Mouse (Mus musculus): ENCODE results near the gene Has1. TPM values are rescaled to one million over a fixed set of nuclear protein-coding genes. Genes with fewer than 3 reads are reported as not detected.
A peak's percentile ranks its signal among the peaks of the same experiment; 100 is the strongest.

Has1 gene
- total and polyA plus RNA-seq, 2 experiments = not detected

GRCm38 (mm10) chr17:17826751-17827657, 28.0 kb downstream of the Has1 start, which contains the start of gene Spaca6:
Spaca6 (plus strand) TSS chr17:17827158.
- H3K4me3 ChIP-seq (ENCODE audit: insufficient read depth, low read depth, low read length) = peak within 1 kb of the TSS; percentile 93
- peak; percentile 78 for TF ChIP-seq POLR2A (IDR thresholded peaks at IDR 0.05; ENCODE audit: extremely low read depth, insufficient read depth, low read length)
- no peak for TF ChIP-seq CTCF (IDR thresholded peaks at IDR 0.05; ENCODE audit: low read depth, low read length)
- H3K9ac ChIP-seq (ENCODE audit: low read depth, low read length) = peak within 1 kb of the TSS; percentile 81
- H3K36me3 ChIP-seq (ENCODE audit: control insufficient read depth, insufficient read depth, low read length) = no peaks in the 10 kb centered on the region
- no peaks in the 10 kb centered on the region; the same call in 1 of the 2 replicates for H3K27me3 ChIP-seq (ENCODE audit: control insufficient read depth, insufficient read depth, low read length)
- H3K79me2 ChIP-seq (ENCODE audit: control insufficient read depth, insufficient read depth, low read length) = no peaks in the 10 kb centered on the region
- under 1% methylated on average over 41 of the region's 42 CpGs for WGBS
- H3K27ac ChIP-seq (replicated peaks; ENCODE audit: insufficient read depth, low read depth, low read length) = peak within 1 kb of the TSS; percentile 60
- peak; percentile 53 for DNase-seq (ENCODE audit: extremely low read depth, low read depth, low spot score)
- peaks cover 5% of the 10 kb centered on the region; the same call in 1 of the 2 replicates for H3K4me1 ChIP-seq (ENCODE audit: control insufficient read depth, insufficient read depth, low read length)

GRCm38 (mm10) chr17:17825921-17826591, 28.9 kb downstream of the Has1 start:
- WGBS = 5% methylated on average over 20 of the region's 22 CpGs
- Histone ChIP-seq H3K4me3 (ENCODE audit: insufficient read depth, low read depth, low read length) (peak overlapping the region; percentile 93), H3K9ac (ENCODE audit: low read depth, low read length) (peak overlapping the region; percentile 81), H3K36me3 (ENCODE audit: control insufficient read depth, insufficient read depth, low read length) (no peaks in the 10 kb centered on the region), H3K27ac (replicated peaks; ENCODE audit: insufficient read depth, low read depth, low read length) (peak overlapping the region; percentile 57; the same call in 1 of the 2 replicates), H3K27me3 (ENCODE audit: control insufficient read depth, insufficient read depth, low read length) (no peaks in the 10 kb centered on the region; the same call in 1 of the 2 replicates), H3K4me1 (ENCODE audit: control insufficient read depth, insufficient read depth, low read length) (peaks cover 5% of the 10 kb centered on the region; the same call in 1 of the 2 replicates), H3K79me2 (ENCODE audit: control insufficient read depth, insufficient read depth, low read length) (no peaks in the 10 kb centered on the region)
- DNase-seq (ENCODE audit: extremely low read depth, low read depth, low spot score) = peak; percentile 10
- no peak for TF ChIP-seq POLR2A (IDR thresholded peaks at IDR 0.05; ENCODE audit: extremely low read depth, insufficient read depth, low read length)
- no peak for TF ChIP-seq CTCF (IDR thresholded peaks at IDR 0.05; ENCODE audit: low read depth, low read length)

GRCm38 (mm10) chr17:17823612-17824336, 31.2 kb downstream of the Has1 start:
- Histone ChIP-seq H3K79me2 (ENCODE audit: control insufficient read depth, insufficient read depth, low read length) (no peaks in the 10 kb centered on the region), H3K27ac (replicated peaks; ENCODE audit: insufficient read depth, low read depth, low read length) (no peak overlapping the region), H3K9ac (ENCODE audit: low read depth, low read length) (no peak overlapping the region), H3K27me3 (ENCODE audit: control insufficient read depth, insufficient read depth, low read length) (no peaks in the 10 kb centered on the region; the same call in 1 of the 2 replicates), H3K4me1 (ENCODE audit: control insufficient read depth, insufficient read depth, low read length) (peaks cover 5% of the 10 kb centered on the region; the same call in 1 of the 2 replicates), H3K4me3 (ENCODE audit: insufficient read depth, low read depth, low read length) (no peak overlapping the region), H3K36me3 (ENCODE audit: control insufficient read depth, insufficient read depth, low read length) (no peaks in the 10 kb centered on the region)
- 90% methylated on average over 6 of the region's 6 CpGs for WGBS
- no peak for DNase-seq (ENCODE audit: extremely low read depth, low read depth, low spot score)
- no peak for TF ChIP-seq POLR2A (IDR thresholded peaks at IDR 0.05; ENCODE audit: extremely low read depth, insufficient read depth, low read length)
- TF ChIP-seq CTCF (IDR thresholded peaks at IDR 0.05; ENCODE audit: low read depth, low read length) = no peak

- Histone ChIP-seq H3K4me3 (ENCODE audit: insufficient read depth, low read depth, low read length) (no peak overlapping the region), H3K9ac (ENCODE audit: low read depth, low read length) (no peak overlapping the region), H3K36me3 (ENCODE audit: control insufficient read depth, insufficient read depth, low read length) (no peaks in the 10 kb centered on the region), H3K27me3 (ENCODE audit: control insufficient read depth, insufficient read depth, low read length) (no peaks in the 10 kb centered on the region), H3K4me1 (ENCODE audit: control insufficient read depth, insufficient read depth, low read length) (no peaks in the 10 kb centered on the region; the same call in 1 of the 2 replicates), H3K79me2 (ENCODE audit: control insufficient read depth, insufficient read depth, low read length) (no peaks in the 10 kb centered on the region), H3K27ac (replicated peaks; ENCODE audit: insufficient read depth, low read depth, low read length) (no peak overlapping the region)
- no peak for DNase-seq (ENCODE audit: extremely low read depth, low read depth, low spot score)
- 56% methylated on average over 2 of the region's 2 CpGs for WGBS
- TF ChIP-seq POLR2A (IDR thresholded peaks at IDR 0.05; ENCODE audit: extremely low read depth, insufficient read depth, low read length) (no peak), CTCF (IDR thresholded peaks at IDR 0.05; ENCODE audit: low read depth, low read length) (no peak)
Observed at GRCm38 (mm10) chr17:17795527-17795926, 59.5 kb downstream of the Has1 start.

Other genes starting within 250 kb of the Has1 start
- gene Lnpep, start 230.2 kb downstream of the Has1 start, total RNA-seq (2014; rRNA removed) = 35.7 and 37.2 TPM in 2 replicates
- 2.6 and 2.7 TPM in 2 replicates for gene Lnpep, start 230.2 kb downstream of the Has1 start, polyA plus RNA-seq (2012; rRNA removed)
- not detected in 2 replicates for gene Vmn2r90, start 151.5 kb downstream of the Has1 start, total RNA-seq (2014; rRNA removed)
- not detected in 2 replicates for gene Vmn2r90, start 151.5 kb downstream of the Has1 start, polyA plus RNA-seq (2012; rRNA removed)
- gene Spaca6, start 28.0 kb downstream of the Has1 start, total RNA-seq (2014; rRNA removed) = 2.9 and 3.1 TPM in 2 replicates
- gene Spaca6, start 28.0 kb downstream of the Has1 start, polyA plus RNA-seq (2012; rRNA removed) = 1.9 and 6.5 TPM in 2 replicates
- 6.3 and 8.5 TPM in 2 replicates for gene Fpr1, start 28.7 kb upstream of the Has1 start, total RNA-seq (2014; rRNA removed)
- 1.9 and 4.7 TPM in 2 replicates for gene Fpr1, start 28.7 kb upstream of the Has1 start, polyA plus RNA-seq (2012; rRNA removed)
- gene Fpr2, start 32.6 kb upstream of the Has1 start, total RNA-seq (2014; rRNA removed) = 2.3 and 2.7 TPM in 2 replicates
- gene Fpr2, start 32.6 kb upstream of the Has1 start, polyA plus RNA-seq (2012; rRNA removed) = 0.49 and 0.98 TPM in 2 replicates
- gene Fpr3, start 32.6 kb upstream of the Has1 start, total RNA-seq (2014; rRNA removed) = not detected in 2 replicates
- not detected in 2 replicates for gene Fpr3, start 32.6 kb upstream of the Has1 start, polyA plus RNA-seq (2012; rRNA removed)
- not detected in 2 replicates for gene Fpr-rs4, start 166.5 kb upstream of the Has1 start, total RNA-seq (2014; rRNA removed)
- gene Fpr-rs4, start 166.5 kb upstream of the Has1 start, polyA plus RNA-seq (2012; rRNA removed) = not detected in 2 replicates
- not detected in 2 replicates for gene Vmn2r124, start 194.2 kb upstream of the Has1 start, total RNA-seq (2014; rRNA removed)
- not detected in 2 replicates for gene Vmn2r124, start 194.2 kb upstream of the Has1 start, polyA plus RNA-seq (2012; rRNA removed)
- gene Vmn2r91, start 229.8 kb upstream of the Has1 start, total RNA-seq (2014; rRNA removed) = not detected in 2 replicates
- gene Vmn2r91, start 229.8 kb upstream of the Has1 start, polyA plus RNA-seq (2012; rRNA removed) = not detected in 2 replicates

Measured in liver, adult 2 months (tissue).